Mouse (Mus musculus) midbrain, embryonic 14.5 days (tissue): ENCODE measurements around the gene Vmn2r51. TPM values are rescaled to one million over a fixed set of nuclear protein-coding genes. Genes with fewer than 3 reads are reported as not detected.
"Not testable (repeated sequence)": the region's sequence is repeated elsewhere in the genome, so short reads cannot be mapped to it uniquely, and the experiment has no call there.

Source experiments
- ATAC-seq: fragments of 200-750 bp; cut with Nextera tagmentation; 2 replicates; pipeline ENCODE4 v1.8.0; 2017; ENCODE audit warnings: moderate number of reproducible peaks, moderate library complexity; ENCODE audit not compliant: low FRiP score, low TSS enrichment
- DNase-seq: peaks from one replicate; pipeline ENCODE4 v3.0.0-alpha.2; 2015
- H3K27ac ChIP-seq: fragments of 300-500 bp; sonication (generic); replicated peaks from 2 replicates; pipeline ENCODE4 v1.5.1; 2014; ENCODE audit warnings: mild to moderate bottlenecking, low read depth, low read length, moderate library complexity
- H3K27me3 ChIP-seq: fragments of 300-500 bp; sonication (generic); 2 replicates; pipeline ENCODE4 v1.6.1; 2014; ENCODE audit warnings: low read length, control low read depth, mixed read lengths; ENCODE audit not compliant: control insufficient read depth, insufficient read depth
- H3K36me3 ChIP-seq: fragments of 300-500 bp; sonication (generic); 2 replicates; pipeline ENCODE4 v1.6.1; 2014; ENCODE audit warnings: low read length, control low read depth; ENCODE audit not compliant: control insufficient read depth, insufficient read depth
- H3K4me1 ChIP-seq: fragments of 300-500 bp; sonication (generic); 2 replicates; pipeline ENCODE4 v1.6.1; 2014; ENCODE audit warnings: mild to moderate bottlenecking, antibody characterized with exemption, low read length, control low read depth; ENCODE audit not compliant: control insufficient read depth, insufficient read depth
- H3K4me2 ChIP-seq: fragments of 300-500 bp; sonication (generic); 2 replicates; pipeline ENCODE4 v1.6.1; 2014; ENCODE audit warnings: mild to moderate bottlenecking, low read length, moderate library complexity
- H3K4me3 ChIP-seq: fragments of 300-500 bp; sonication (generic); replicated peaks from 2 replicates; pipeline ENCODE4 v1.5.1; 2014; ENCODE audit warnings: low read depth, low read length
- H3K9ac ChIP-seq: fragments of 300-500 bp; sonication (generic); replicated peaks from 2 replicates; pipeline ENCODE4 v1.6.1; 2014; ENCODE audit warnings: mild to moderate bottlenecking, low read length, moderate library complexity
- H3K9me3 ChIP-seq: fragments of 300-500 bp; sonication (generic); 2 replicates; pipeline ENCODE4 v1.6.1; 2016; ENCODE audit warnings: low read length, control low read depth, mixed read lengths; ENCODE audit not compliant: control insufficient read depth
- WGBS: fragments of 180-500 bp; shearing (Covaris S2); extraction: QIAGEN DNeasy Blood & Tissue Kit; methylation state at CpG from one replicate; pipeline ENCODE4 v1.1.7; 2014; 5-methylcytosine and 5-hydroxymethylcytosine counted together
- polyA plus RNA-seq: library from polyadenylated mRNA; unstranded; fragments of >200 nt; fragmentation: Nextera tagmentation; extraction: Ambion mirVana; gene quantifications from 2 replicates; pipeline ENCODE4 v1.2.1, GENCODE M21; 2014

The Vmn2r51 gene
- polyA plus RNA-seq = not detected in 2 replicates

DNA sequence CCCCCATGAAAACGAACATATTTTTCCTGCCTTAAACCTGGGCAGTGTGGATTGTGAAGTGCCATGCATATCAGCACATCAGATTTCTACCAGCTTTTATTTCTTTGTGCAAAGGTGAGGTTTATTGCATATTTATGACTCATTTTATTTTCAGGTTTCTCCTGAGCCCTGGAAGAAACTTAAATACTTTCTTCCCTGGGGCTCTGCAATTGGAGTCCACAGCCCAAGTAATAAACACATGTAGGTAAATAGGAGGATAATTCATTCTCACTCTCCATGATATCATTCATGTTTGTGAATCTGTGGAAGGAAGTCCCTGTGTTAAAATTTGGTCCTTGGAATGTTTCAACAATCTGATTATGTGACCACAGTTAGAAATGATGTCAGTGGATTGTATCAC lies at the start of gene Vmn2r51:
Gene Vmn2r51, minus strand, starts transcription at position 101 of the 400 bp plus-strand sequence.
- WGBS = 56% methylated on average over 1 of the region's 1 CpGs
- H3K9me3 ChIP-seq, H3K9ac ChIP-seq, H3K4me3 ChIP-seq, H3K4me1 ChIP-seq, H3K27me3 ChIP-seq, DNase-seq, H3K36me3 ChIP-seq, H3K4me2 ChIP-seq, H3K27ac ChIP-seq, ATAC-seq: not testable (repeated sequence)

DNA sequence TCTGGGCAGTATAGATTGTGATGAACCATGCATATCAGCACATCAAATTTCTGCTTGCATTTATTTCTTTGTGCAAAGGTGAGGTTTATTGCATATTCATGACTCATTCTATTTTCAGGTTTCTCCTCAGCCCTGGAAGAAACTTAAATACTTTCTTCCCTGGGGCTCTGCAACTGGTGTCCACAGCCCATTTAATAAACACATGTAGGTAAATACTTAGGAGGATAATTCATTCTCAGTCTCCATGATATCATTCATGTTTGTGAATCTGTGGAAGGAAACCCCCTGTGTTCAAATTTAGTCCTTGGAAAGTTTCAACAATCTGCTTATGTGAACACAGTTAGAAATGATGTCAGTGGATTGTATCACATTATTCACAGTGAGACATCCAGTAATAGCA lies 52.3 kb downstream of the Vmn2r51 start, which contains the start of gene Vmn2r50:
Gene Vmn2r50, minus strand, starts transcription at position 101 of the 400 bp plus-strand sequence.
- not testable (repeated sequence) for H3K36me3 ChIP-seq, ATAC-seq, H3K4me1 ChIP-seq, H3K4me3 ChIP-seq, H3K9me3 ChIP-seq, H3K27me3 ChIP-seq, H3K4me2 ChIP-seq, H3K9ac ChIP-seq, DNase-seq, H3K27ac ChIP-seq

Other genes starting within 250 kb of the Vmn2r51 start
- not detected in 2 replicates for gene Vmn2r48, start 152.2 kb downstream of the Vmn2r51 start, polyA plus RNA-seq
- not detected in 2 replicates for gene Vmn2r49, start 113.5 kb downstream of the Vmn2r51 start, polyA plus RNA-seq
- gene Vmn2r50, start 52.4 kb downstream of the Vmn2r51 start, polyA plus RNA-seq = not detected in 2 replicates
- gene Vmn2r52, start 70.8 kb upstream of the Vmn2r51 start, polyA plus RNA-seq = not detected in 2 replicates
- not detected in 2 replicates for gene Vmn1r66, start 172.3 kb upstream of the Vmn2r51 start, polyA plus RNA-seq